Mouse (Mus musculus) thymus, postnatal 25 days (tissue): ENCODE data around the gene Prkcb.

Source experiments
- DNase-seq: peaks from one replicate; pipeline ENCODE4 v3.0.0; 2022

Prkcb gene

DNA sequence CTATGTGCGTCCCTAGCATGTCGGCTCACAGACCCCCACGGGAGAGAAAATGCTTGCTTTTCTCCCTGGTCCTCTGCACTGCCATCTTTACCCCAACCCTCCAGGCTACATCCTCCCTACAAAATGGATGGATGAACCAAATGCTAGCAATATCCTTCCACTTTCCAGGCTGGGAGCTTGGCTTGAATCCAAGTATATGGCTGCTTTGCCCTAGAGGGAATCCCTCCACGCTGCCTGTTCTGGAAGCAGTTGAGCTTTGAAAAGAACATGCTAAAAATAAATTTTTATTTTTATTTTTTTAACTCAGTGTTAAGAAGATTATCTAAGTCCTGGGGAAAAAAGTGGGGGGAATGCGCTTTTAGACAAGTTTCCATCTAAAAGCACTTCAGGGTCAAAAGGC, 339.5 kb downstream of the Prkcb start:
- DNase-seq: no peak

DNA sequence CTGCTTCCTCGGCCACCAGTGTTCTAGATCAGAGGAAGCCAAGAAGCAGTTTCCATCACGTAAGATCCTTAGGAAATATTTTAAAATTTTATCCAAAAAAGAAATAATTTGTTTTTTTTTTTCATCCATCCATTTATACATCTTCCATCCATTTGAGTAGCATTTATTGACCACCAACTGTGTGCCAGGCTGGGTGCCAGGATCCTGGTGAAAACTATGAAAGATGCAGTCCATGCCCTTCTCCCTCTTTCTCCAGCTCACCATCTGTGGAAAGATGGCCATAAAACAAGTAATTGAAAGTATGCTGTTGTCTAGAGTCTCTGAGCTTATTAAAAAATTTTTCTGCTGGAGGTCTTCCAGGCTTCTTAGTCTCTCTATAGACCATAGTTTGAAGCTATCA, 341.8 kb downstream of the Prkcb start:
- DNase-seq: no peak

DNA sequence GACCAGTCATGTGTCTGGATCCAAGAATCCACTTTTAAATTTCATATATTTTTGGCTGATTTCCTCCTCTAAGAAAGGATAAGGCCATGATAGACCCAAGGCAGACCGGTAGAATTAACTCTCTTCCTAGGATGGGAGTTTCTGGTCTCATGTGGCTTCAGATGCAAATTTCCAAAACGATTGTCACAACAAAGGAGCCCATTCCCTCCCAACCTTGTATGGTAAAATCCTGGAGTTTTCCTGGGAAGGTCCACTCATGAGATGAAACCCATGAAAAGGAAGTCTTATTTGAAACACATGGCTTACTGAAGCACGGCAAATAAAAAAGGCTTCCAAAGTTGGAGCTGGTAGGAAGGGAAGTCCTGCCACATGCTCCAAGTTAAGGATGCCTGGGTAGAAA, 342.6 kb downstream of the Prkcb start:
- no peak for DNase-seq

DNA sequence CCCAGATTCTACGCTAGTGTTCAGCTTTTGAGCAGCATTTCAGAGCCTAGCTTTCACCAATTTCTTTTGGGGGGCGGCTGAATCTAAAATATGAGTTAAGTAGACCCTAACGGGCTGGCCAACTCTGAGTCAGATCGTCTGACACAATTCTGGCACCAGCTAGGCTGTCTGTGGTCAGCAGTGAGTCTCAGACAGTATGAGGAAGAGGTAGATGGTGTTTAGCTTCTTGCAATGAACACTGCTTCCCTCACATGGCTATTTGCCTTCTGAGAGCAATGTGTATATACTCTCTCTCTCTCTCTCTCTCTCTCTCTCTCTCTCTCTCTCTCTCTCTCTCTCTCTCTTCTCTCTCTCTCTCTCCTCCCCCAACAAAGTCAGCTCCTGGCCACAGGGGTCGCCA, 344.4 kb downstream of the Prkcb start:
- no peak for DNase-seq

DNA sequence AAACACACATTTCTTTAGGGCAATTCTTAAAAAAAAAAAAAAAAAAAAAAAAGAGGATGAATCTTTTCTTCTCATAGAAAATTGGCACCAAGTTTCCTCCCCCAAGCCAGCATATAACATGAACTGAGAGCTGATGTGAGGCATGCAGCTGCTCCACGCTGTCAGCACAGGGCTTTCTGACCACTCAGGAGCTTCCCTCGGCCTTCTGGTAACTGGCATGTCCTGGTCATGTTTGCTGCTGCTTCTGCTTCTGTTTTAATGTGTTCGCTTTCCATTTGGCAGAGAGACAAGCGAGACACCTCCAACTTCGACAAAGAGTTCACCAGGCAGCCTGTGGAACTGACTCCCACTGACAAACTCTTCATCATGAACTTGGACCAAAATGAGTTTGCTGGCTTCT, 344.9 kb downstream of the Prkcb start:
- no peak for DNase-seq

DNA sequence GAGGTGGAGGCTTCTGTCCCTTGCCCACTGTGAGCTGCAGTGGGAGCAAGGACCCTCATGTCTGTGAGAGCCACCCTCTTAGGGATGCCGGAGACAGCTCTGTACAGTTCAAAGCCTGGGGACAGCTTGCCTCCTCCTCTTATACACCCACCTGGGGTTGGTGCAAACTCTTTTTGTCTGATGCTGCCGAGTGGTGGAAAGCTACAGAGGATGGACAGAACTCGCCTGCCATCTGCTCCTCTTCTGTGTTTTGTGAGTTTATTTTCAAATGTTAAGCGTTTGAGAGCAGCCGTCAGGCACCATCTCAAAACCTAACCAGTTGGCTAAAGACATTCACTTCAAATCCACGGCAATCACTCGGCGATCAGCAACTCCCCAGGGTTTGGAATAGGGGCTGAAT, 355.1 kb downstream of the Prkcb start:
- no peak for DNase-seq

DNA sequence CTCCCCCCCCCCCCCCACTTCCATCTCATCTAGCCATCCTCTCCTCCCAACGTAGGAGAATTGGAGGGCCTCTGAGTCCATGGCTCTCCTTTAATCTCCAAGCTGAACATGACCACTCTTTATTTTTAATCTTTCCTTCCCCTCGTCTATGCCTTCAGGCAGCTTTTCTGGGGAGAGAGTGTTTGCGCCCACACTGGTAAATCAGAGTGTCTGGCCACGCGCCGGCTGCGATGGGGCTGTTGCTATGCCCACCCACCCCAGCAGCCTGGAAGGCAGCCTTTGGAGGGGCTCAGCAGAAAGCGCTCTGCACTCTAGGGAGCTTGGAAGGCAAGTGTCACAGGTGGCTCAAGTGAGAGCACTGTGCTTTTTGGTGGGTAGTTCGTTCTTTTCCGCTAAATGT, 360.8 kb downstream of the Prkcb start:
- no peak for DNase-seq

DNA sequence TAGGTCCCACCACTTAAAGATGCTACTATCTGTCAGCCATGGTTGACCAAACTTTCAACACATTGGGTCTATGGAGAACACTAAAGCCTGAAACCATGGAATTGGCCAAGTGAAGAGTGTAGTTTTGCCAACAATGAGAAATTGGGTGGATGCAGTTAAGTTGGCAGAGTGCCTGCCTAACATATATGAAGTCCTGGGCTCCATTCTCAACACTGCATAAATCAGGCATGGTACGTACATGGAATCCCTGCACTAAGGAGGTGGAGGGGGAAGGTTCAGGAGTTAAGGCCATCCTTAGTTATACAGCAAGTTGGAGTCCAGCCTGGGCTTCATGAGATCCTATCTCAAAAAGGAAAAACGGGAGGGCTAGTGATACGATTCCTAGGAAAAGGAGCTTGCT, 364.0 kb downstream of the Prkcb start:
- DNase-seq: no peak

DNA sequence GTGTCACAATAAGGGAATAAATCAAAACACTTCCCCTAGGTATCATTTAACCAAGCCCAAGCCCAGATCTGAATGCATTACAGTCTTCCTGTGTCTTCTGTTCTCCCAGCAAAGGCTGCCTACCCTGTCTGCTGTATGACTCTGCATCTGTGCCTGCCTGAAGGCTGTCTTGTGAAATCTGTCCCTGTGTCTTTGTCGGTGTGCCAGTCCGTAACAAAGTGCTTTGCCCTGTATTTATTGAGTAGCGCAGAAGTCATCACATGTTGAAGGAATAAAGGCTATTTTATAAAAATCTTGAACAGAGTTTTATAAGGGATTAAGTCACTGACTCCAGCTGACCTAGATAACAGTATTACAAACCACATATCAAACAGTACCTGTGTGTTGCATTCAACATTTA, 368.1 kb downstream of the Prkcb start:
- no peak for DNase-seq

DNA sequence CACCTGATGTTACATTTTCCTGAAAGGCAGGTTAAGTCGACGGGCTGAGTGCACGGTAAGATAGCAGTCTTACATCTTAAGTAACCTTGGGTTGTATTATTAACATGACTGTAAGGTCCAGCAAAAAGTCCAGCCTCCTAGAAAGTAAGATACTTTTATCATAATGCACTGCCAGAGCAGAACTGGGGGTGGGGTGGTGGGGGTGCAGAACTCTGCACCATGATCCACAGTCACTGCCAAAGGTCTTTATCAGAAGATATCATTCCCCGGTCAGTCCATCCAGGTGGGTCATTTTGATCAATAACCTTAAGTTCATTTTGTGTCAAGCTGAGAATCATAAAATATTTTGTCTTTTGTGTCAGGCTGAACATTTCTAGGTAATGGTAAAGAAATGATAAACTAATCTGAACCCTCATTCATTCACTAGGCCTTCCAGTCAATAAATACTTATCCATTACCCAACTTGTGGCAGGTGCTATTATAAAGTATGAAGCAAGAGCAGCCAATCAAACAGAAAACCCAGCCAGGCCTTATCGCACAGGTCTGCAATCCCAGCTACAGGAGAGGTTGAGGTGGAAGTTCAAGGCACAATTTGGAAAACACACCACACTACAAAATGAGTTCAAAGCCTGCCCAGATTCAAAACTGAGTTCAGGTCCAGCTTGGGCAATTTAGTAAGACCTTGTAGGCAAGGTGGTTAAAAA, 369.0 kb downstream of the Prkcb start:
- DNase-seq: no peak

DNA sequence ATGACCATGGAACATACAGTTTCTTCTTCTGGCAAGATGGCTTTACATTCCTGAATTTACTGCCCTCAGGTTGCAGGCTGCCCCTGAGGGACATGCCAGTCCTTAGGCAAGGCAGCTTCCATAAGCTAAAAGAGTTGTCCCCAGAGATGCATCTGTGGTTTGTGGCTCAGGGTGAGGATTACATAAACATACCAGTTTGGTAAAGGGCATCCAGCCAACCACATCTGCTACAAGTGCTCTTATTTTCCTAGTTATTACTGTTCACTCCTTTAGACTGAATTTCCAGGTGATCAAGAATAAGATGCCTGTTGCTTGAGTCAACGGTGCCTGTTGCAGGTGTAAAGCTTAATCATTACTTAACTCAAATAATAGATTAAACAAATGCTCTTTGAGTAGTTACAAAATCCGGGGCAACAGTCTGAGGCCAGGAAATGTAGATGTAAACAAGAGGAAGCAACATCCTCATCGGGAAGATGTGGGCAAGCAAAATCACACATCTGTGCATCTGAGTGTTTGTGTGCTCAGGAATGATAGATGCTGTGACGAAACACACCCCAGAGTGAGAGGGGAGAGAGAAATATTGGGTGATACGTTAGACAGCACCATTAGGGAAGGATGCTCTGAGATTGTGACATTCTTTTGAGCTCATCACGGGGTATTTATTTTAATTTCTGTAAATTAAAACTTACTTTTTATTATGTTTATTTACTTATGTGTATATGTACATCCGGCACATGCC, 376.9 kb downstream of the Prkcb start:
- DNase-seq: no peak

DNA sequence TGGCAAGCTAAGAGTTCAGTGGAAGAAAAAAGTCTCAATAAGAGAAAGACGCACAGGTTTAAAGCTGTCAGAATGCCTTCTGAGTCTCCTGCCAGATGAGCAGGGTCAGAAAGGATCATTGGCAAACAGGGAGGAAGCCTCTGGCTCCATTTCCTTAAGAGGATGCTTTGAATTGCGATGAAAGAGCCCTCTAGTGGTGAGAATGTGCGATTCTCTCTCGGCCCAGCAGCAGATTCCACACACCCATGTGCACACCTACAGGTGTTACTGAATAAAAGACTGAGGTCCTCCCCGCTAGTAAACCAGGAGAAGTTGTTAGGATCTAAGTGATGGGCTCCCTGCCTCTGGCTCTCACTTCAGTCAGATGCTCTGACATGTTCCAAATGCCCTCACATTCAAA, 379.4 kb downstream of the Prkcb start:
- DNase-seq: peak; percentile 6

DNA sequence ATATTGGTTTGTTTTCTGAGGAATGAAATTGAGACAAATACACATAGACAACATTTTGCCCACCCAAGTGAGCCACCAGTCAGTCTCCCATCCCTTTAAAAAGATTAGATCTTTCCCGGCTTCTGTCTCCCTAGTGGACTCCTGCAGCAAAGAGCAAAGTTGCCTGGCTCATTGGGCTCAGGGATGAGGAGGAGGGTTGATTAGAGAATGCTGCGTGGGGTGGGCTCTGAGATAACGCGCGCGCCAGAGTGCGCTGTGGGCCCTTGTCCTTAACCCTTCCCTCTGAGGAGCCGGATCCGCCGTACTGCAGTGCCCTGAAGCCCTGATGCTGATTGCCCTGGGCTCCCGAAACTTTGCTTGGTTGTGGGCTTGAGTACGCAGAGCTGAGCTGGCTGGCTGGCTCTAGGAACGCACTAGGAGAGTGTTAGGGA, 381.9 kb downstream of the Prkcb start, which contains the start of gene Cacng3:
TSS of gene Cacng3 (plus strand) at position 51 of the 431 bp plus-strand sequence.
- no peak for DNase-seq

DNA sequence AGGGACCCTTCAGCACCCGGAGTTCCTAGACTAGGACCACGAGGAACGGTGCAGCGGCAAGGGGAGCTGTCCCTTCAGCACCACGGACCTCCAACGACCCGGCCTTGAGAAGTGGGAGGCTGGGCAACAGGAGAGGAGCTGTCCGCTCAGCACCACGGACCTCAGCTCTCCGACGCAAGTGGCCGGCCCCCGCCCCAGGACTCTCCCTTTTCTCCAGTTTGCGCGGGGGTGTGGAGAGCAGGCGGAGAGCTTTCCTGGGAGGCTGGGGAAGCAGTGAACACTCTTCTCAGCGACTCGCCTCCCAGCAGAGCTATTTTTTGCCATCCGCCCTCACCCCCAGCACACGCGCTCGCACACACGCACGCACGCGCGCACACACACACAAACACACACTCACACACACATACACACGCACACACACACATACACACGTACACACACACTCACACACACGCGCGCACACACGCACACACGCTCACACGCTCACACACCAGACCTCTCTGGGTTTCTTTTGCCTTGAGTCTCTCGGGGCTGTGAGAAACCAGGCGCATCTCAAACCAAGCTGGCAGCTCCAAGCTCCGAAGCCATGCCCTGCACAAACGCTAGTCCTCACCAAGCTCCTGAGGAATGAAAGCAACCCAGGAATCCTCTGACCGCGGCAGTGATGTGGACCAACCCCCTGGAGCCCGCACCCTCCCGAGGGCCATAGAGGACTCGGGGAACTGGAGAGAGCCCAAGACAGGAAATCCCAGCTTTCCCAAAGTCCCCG, 382.5 kb downstream of the Prkcb start:
- peak; percentile 76 for DNase-seq

DNA sequence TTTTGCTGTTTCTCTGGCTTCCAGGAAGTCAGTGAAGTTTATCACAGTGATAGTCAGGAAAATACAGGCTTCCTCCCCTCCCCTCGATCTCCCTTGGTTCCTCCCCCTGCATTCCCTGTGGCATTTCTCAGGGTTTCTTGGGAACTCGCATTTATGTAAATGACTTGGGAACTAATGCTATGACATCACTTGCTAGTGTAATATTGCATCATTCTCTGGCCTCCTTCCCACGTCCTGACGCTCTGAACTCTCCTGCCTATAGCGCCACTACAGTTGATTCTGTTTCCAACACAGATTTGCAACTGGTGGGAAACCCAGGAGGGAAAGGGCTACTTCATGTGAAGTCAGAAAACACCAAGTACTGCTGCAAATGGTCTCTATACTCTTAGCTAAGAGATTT, 384.4 kb downstream of the Prkcb start:
- no peak for DNase-seq

DNA sequence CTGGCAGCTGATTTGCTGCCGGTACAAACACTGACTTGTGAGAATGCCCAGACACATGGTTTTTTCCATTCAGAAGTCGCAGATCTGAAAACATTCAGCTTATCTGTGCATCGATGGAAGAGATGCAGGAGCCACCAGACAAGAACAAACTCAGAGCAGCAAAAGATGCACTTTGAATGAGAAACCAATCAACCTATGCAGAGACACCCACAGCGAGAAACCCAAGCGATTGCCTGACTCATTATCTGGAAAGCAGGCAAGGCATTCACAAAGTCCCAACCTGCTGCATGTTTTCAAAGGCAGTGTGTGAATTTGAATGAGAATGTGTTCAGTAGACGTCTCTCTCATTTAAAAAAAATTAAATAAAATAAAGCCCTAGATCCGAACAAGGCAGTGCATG, 386.7 kb downstream of the Prkcb start:
- no peak for DNase-seq
